Mouse (Mus musculus): ENCODE results near the gene Fam169a. TPM values are rescaled to one million over a fixed set of nuclear protein-coding genes. Genes with fewer than 3 reads are reported as not detected.
"Not testable (repeated sequence)": the region's sequence is repeated elsewhere in the genome, so short reads cannot be mapped to it uniquely, and the experiment has no call there.

Gene Fam169a
- polyA plus RNA-seq, 1 experiment from 2014 or later, result 8.9 TPM

GRCm38 (mm10) chr13:97086316-97086715 lies 19.2 kb downstream of the Fam169a start:
- Histone ChIP-seq H3K27me3 (replicated peaks; ENCODE audit: control insufficient read depth, insufficient read depth, low read length) (no peaks in the 10 kb centered on the region), H3K9ac (ENCODE audit: low read depth, low read length) (no peak overlapping the region), H3K36me3 (ENCODE audit: control insufficient read depth, insufficient read depth, low read length) (no peaks in the 10 kb centered on the region), H3K4me3 (ENCODE audit: low read depth, low read length) (no peak overlapping the region), H3K4me1 (replicated peaks; ENCODE audit: control insufficient read depth, insufficient read depth, low read length) (peaks cover 5% of the 10 kb centered on the region; the same call in 1 of the 2 replicates), H3K4me2 (no peak overlapping the region), H3K27ac (ENCODE audit: low read depth, low read length) (no peak overlapping the region), H3K9me3 (ENCODE audit: control insufficient read depth, low read length) (no peaks in the 10 kb centered on the region)
- DNase-seq (ENCODE audit: low spot score) (no peak), ATAC-seq (replicated peaks; ENCODE audit: low FRiP score) (peak; percentile 94)
- 62% methylated on average over 7 of the region's 9 CpGs for WGBS

GRCm38 (mm10) chr13:97087421-97087820 lies 20.3 kb downstream of the Fam169a start:
- Histone ChIP-seq H3K4me1 (replicated peaks; ENCODE audit: control insufficient read depth, insufficient read depth, low read length) (no peaks in the 10 kb centered on the region; the same call in 1 of the 2 replicates), H3K4me3 (ENCODE audit: low read depth, low read length) (no peak overlapping the region), H3K9ac (ENCODE audit: low read depth, low read length) (no peak overlapping the region), H3K27ac (ENCODE audit: low read depth, low read length) (no peak overlapping the region; the same call in 1 of the 2 replicates), H3K27me3 (replicated peaks; ENCODE audit: control insufficient read depth, insufficient read depth, low read length) (no peaks in the 10 kb centered on the region), H3K4me2 (no peak overlapping the region), H3K36me3 (ENCODE audit: control insufficient read depth, insufficient read depth, low read length) (no peaks in the 10 kb centered on the region), H3K9me3 (ENCODE audit: control insufficient read depth, low read length) (no peaks in the 10 kb centered on the region)
- ATAC-seq (replicated peaks; ENCODE audit: low FRiP score) (no peak), DNase-seq (ENCODE audit: low spot score) (no peak)
- WGBS, result 90% methylated on average over 6 of the region's 6 CpGs

GRCm38 (mm10) chr13:97088183-97088582 lies 21.1 kb downstream of the Fam169a start:
- H3K27ac ChIP-seq (ENCODE audit: low read depth, low read length), result no peak overlapping the region
- H3K4me1 ChIP-seq (replicated peaks; ENCODE audit: control insufficient read depth, insufficient read depth, low read length), result no peaks in the 10 kb centered on the region
- 90% methylated on average over 3 of the region's 3 CpGs for WGBS
- H3K27me3 ChIP-seq (replicated peaks; ENCODE audit: control insufficient read depth, insufficient read depth, low read length), result no peaks in the 10 kb centered on the region
- H3K9ac ChIP-seq (ENCODE audit: low read depth, low read length), result no peak overlapping the region
- H3K36me3 ChIP-seq (ENCODE audit: control insufficient read depth, insufficient read depth, low read length), result no peaks in the 10 kb centered on the region
- no peak for ATAC-seq (replicated peaks; ENCODE audit: low FRiP score)
- no peaks in the 10 kb centered on the region for H3K9me3 ChIP-seq (ENCODE audit: control insufficient read depth, low read length)
- DNase-seq (ENCODE audit: low spot score), result no peak
- H3K4me2 ChIP-seq, result no peak overlapping the region
- H3K4me3 ChIP-seq (ENCODE audit: low read depth, low read length), result no peak overlapping the region

GRCm38 (mm10) chr13:97095726-97096125 lies 28.6 kb downstream of the Fam169a start:
- ATAC-seq (replicated peaks; ENCODE audit: low FRiP score) (no peak), DNase-seq (ENCODE audit: low spot score) (no peak)
- Histone ChIP-seq H3K4me3 (ENCODE audit: low read depth, low read length) (no peak overlapping the region), H3K36me3 (ENCODE audit: control insufficient read depth, insufficient read depth, low read length) (no peaks in the 10 kb centered on the region), H3K27ac (ENCODE audit: low read depth, low read length) (no peak overlapping the region), H3K27me3 (replicated peaks; ENCODE audit: control insufficient read depth, insufficient read depth, low read length) (no peaks in the 10 kb centered on the region), H3K9ac (ENCODE audit: low read depth, low read length) (no peak overlapping the region), H3K4me2 (no peak overlapping the region), H3K4me1 (replicated peaks; ENCODE audit: control insufficient read depth, insufficient read depth, low read length) (no peaks in the 10 kb centered on the region), H3K9me3 (ENCODE audit: control insufficient read depth, low read length) (no peaks in the 10 kb centered on the region)
- WGBS, result 83% methylated on average over 4 of the region's 4 CpGs

GRCm38 (mm10) chr13:97099187-97099852 lies 32.2 kb downstream of the Fam169a start, which contains the start of gene Gm6169:
Gene Gm6169 (minus strand): TSS chr13:97099237.
- Histone ChIP-seq H3K9me3 (ENCODE audit: control insufficient read depth, low read length) (no peaks in the 10 kb centered on the region), H3K27me3 (replicated peaks; ENCODE audit: control insufficient read depth, insufficient read depth, low read length) (no peaks in the 10 kb centered on the region), H3K4me2 (no peak within 1 kb of the TSS), H3K27ac (ENCODE audit: low read depth, low read length) (no peak within 1 kb of the TSS), H3K4me1 (replicated peaks; ENCODE audit: control insufficient read depth, insufficient read depth, low read length) (no peaks in the 10 kb centered on the region), H3K9ac (ENCODE audit: low read depth, low read length) (no peak within 1 kb of the TSS), H3K4me3 (ENCODE audit: low read depth, low read length) (no peak within 1 kb of the TSS), H3K36me3 (ENCODE audit: control insufficient read depth, insufficient read depth, low read length) (no peaks in the 10 kb centered on the region)
- WGBS, result 87% methylated on average over 22 of the region's 22 CpGs
- no peak for ATAC-seq (replicated peaks; ENCODE audit: low FRiP score)
- DNase-seq (ENCODE audit: low spot score), result no peak

GRCm38 (mm10) chr13:97104996-97105395 lies 37.9 kb downstream of the Fam169a start:
- Histone ChIP-seq H3K9ac (ENCODE audit: low read depth, low read length) (no peak overlapping the region), H3K4me3 (ENCODE audit: low read depth, low read length) (no peak overlapping the region), H3K4me2 (no peak overlapping the region), H3K4me1 (replicated peaks; ENCODE audit: control insufficient read depth, insufficient read depth, low read length) (no peaks in the 10 kb centered on the region), H3K9me3 (ENCODE audit: control insufficient read depth, low read length) (no peaks in the 10 kb centered on the region), H3K36me3 (ENCODE audit: control insufficient read depth, insufficient read depth, low read length) (no peaks in the 10 kb centered on the region), H3K27me3 (replicated peaks; ENCODE audit: control insufficient read depth, insufficient read depth, low read length) (no peaks in the 10 kb centered on the region), H3K27ac (ENCODE audit: low read depth, low read length) (no peak overlapping the region)
- ATAC-seq (replicated peaks; ENCODE audit: low FRiP score) (no peak), DNase-seq (ENCODE audit: low spot score) (no peak)
- 82% methylated on average over 7 of the region's 7 CpGs for WGBS

- H3K9me3 ChIP-seq (ENCODE audit: control insufficient read depth, low read length); H3K4me1 ChIP-seq (replicated peaks; ENCODE audit: control insufficient read depth, insufficient read depth, low read length); H3K9ac ChIP-seq (ENCODE audit: low read depth, low read length); DNase-seq (ENCODE audit: low spot score); H3K27ac ChIP-seq (ENCODE audit: low read depth, low read length); H3K36me3 ChIP-seq (ENCODE audit: control insufficient read depth, insufficient read depth, low read length); H3K4me3 ChIP-seq (ENCODE audit: low read depth, low read length); H3K27me3 ChIP-seq (replicated peaks; ENCODE audit: control insufficient read depth, insufficient read depth, low read length); ATAC-seq (replicated peaks; ENCODE audit: low FRiP score); H3K4me2 ChIP-seq: not testable (repeated sequence)
- WGBS, result 90% methylated on average over 4 of the region's 4 CpGs
Observed at GRCm38 (mm10) chr13:97107721-97108120, 40.6 kb downstream of the Fam169a start.

- 88% methylated on average over 4 of the region's 4 CpGs for WGBS
- no peak overlapping the region for H3K4me2 ChIP-seq
Observed at GRCm38 (mm10) chr13:97109046-97109445, 42.0 kb downstream of the Fam169a start.

GRCm38 (mm10) chr13:97121341-97121740 lies 54.3 kb downstream of the Fam169a start:
- DNase-seq (ENCODE audit: low spot score) (no peak), ATAC-seq (replicated peaks; ENCODE audit: low FRiP score) (no peak)
- no peaks in the 10 kb centered on the region for H3K4me1 ChIP-seq (replicated peaks; ENCODE audit: control insufficient read depth, insufficient read depth, low read length)
- H3K27me3 ChIP-seq (replicated peaks; ENCODE audit: control insufficient read depth, insufficient read depth, low read length), result no peaks in the 10 kb centered on the region
- no peak overlapping the region for H3K4me2 ChIP-seq
- 82% methylated on average over 3 of the region's 3 CpGs for WGBS
- H3K27ac ChIP-seq (ENCODE audit: low read depth, low read length), result no peak overlapping the region
- no peak overlapping the region for H3K4me3 ChIP-seq (ENCODE audit: low read depth, low read length)
- H3K36me3 ChIP-seq (ENCODE audit: control insufficient read depth, insufficient read depth, low read length), result no peaks in the 10 kb centered on the region; the same call in 1 of the 2 replicates
- no peak overlapping the region for H3K9ac ChIP-seq (ENCODE audit: low read depth, low read length)
- H3K9me3 ChIP-seq (ENCODE audit: control insufficient read depth, low read length), result no peaks in the 10 kb centered on the region

More at GRCm38 (mm10) chr13:97109046-97109445, 42.0 kb downstream of the Fam169a start:
- no peaks in the 10 kb centered on the region for H3K9me3 ChIP-seq (ENCODE audit: control insufficient read depth, low read length)
- no peak overlapping the region for H3K4me3 ChIP-seq (ENCODE audit: low read depth, low read length)
- ATAC-seq (replicated peaks; ENCODE audit: low FRiP score) (no peak), DNase-seq (ENCODE audit: low spot score) (no peak)
- no peak overlapping the region for H3K27ac ChIP-seq (ENCODE audit: low read depth, low read length)
- H3K9ac ChIP-seq (ENCODE audit: low read depth, low read length), result no peak overlapping the region
- no peaks in the 10 kb centered on the region for H3K4me1 ChIP-seq (replicated peaks; ENCODE audit: control insufficient read depth, insufficient read depth, low read length)
- H3K27me3 ChIP-seq (replicated peaks; ENCODE audit: control insufficient read depth, insufficient read depth, low read length), result no peaks in the 10 kb centered on the region
- H3K36me3 ChIP-seq (ENCODE audit: control insufficient read depth, insufficient read depth, low read length), result peaks cover 2% of the 10 kb centered on the region; the same call in 1 of the 2 replicates
